ENCODE assay signal across 9 mouse cellular contexts in the genomic region with DNA sequence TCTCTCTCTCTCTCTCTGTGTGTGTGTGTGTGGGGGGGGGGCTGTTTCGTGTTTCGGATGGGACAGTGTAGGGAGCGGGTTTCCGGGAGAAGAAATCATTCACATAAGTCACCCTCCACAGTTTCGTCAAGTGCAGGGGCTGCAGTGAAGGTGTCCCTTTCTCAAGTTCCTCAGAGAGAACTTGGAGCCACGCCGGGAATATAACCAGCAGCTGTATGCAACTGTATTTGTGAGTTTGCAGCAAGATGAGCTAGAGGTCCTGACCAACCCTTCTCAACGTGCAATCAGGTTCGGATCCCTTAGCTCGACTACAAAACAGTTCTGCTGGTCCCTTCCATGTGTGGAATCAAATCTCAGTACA. TPM values are rescaled to one million over a fixed set of nuclear protein-coding genes. Genes with fewer than 3 reads are reported as not detected.
DNase-seq lines count a peak whose midpoint lies in the region; ATAC-seq and TF ChIP-seq lines count a peak whose summit lies in the region.
"Had no signal": no experiment of that assay in that cellular context is flagged by ENCODE, and none has a peak within 500 bp of the region (broad histone marks: within the 10 kb centered on the region; RNA-seq: fewer than 3 reads in every experiment).

No protein-coding gene starts in this region.

- H3K4me3 ChIP-seq in heart, embryonic 15.5 days, result peak overlapping the region; percentile 54
- H3K4me3 ChIP-seq in liver, embryonic 14.5 days (ENCODE audit: insufficient read depth in 1 of 2, low read depth in 2 of 2, low read length in 2 of 2), result peak overlapping the region; percentile 19 to 33

- TF ChIP-seq EP300 in liver, embryonic 14.5 days (IDR thresholded peaks at IDR 0.05; ENCODE audit: low read depth), result no peak

- H3K4me1 ChIP-seq in heart, embryonic 15.5 days (replicated peaks), result peaks cover 10% of the 10 kb centered on the region; the same call in 1 of the 2 replicates
- H3K4me1 ChIP-seq in liver, embryonic 14.5 days (replicated peaks; ENCODE audit: control insufficient read depth in 2 of 2, insufficient read depth in 2 of 2, low read length in 1 of 2), result 0 out of 4 replicates have a peak, but pooled peaks cover 0 to 4% of the 10 kb centered on the region in 2 experiments

- peak overlapping the region; percentile 57 for H3K27ac ChIP-seq in heart, embryonic 15.5 days
- no peak overlapping the region for H3K27ac ChIP-seq in liver, embryonic 14.5 days

- no peaks in the 10 kb centered on the region for H3K36me3 ChIP-seq in heart, embryonic 15.5 days
- H3K36me3 ChIP-seq in liver, embryonic 14.5 days (replicated peaks; ENCODE audit: control insufficient read depth, insufficient read depth, low read depth), result no peaks in the 10 kb centered on the region

- peak; percentile 18 for DNase-seq in gastrocnemius, postnatal 10 days
- no peak for DNase-seq in gastrocnemius, adult 8-10 months (ENCODE audit: low spot score in 2 of 2)
- peak; percentile 3 for DNase-seq in adipocyte (ENCODE audit: low spot score)
- DNase-seq in liver, embryonic 14.5 days (ENCODE audit: low read depth in 3 of 3, low spot score in 3 of 3), result no peak
- DNase-seq in frontal cortex, postnatal 36 days (ENCODE audit: low spot score in 2 of 2), result no peak
- DNase-seq in urinary bladder, postnatal 14 days (ENCODE audit: low spot score), result no peak
- no peak for DNase-seq in right cerebral cortex, adult 2 months (ENCODE audit: low spot score in 2 of 2)

- no peaks in the 10 kb centered on the region for H3K9me3 ChIP-seq in heart, embryonic 15.5 days (replicated peaks)
- no peaks in the 10 kb centered on the region for H3K9me3 ChIP-seq in liver, embryonic 14.5 days (ENCODE audit: control insufficient read depth, low read length)

- no peak for TF ChIP-seq CTCF in liver, embryonic 14.5 days (IDR thresholded peaks at IDR 0.05; ENCODE audit: low read depth)

- 0 out of 2 replicates have a peak, but pooled peaks have one; percentile 16 for ATAC-seq in heart, embryonic 15.5 days (replicated peaks; ENCODE audit: insufficient number of reproducible peaks, insufficient read depth, low FRiP score, low read depth)
- no peak for ATAC-seq in liver, embryonic 14.5 days (ENCODE audit: insufficient read depth)

- 22% methylated on average over 10 of the region's 10 CpGs for WGBS in heart, embryonic 15.5 days
- 22% methylated on average over 10 of the region's 10 CpGs for WGBS in liver, embryonic 14.5 days (ENCODE audit: insufficient replicate concordance)

- peak overlapping the region; percentile 51 for H3K9ac ChIP-seq in heart, embryonic 15.5 days
- H3K9ac ChIP-seq in liver, embryonic 14.5 days (replicated peaks), result no peak overlapping the region

- no peaks in the 10 kb centered on the region for H3K27me3 ChIP-seq in heart, embryonic 15.5 days
- H3K27me3 ChIP-seq in liver, embryonic 14.5 days (ENCODE audit: control insufficient read depth, insufficient read depth, low read length), result no peaks in the 10 kb centered on the region

- H3K4me2 ChIP-seq in heart, embryonic 15.5 days, result peak overlapping the region; percentile 77
- peak overlapping the region; percentile 37 for H3K4me2 ChIP-seq in liver, embryonic 14.5 days (ENCODE audit: low read depth)

RNA-seq across cellular contexts. Expression of gene Zfp454, which starts 0.5 kb away (rescaled TPM):
- 1 to 10 TPM; 1.9 to 2.2 TPM for total RNA-seq in gastrocnemius, postnatal 10 days (2021)
- total RNA-seq in gastrocnemius, adult 8-10 months (2022), result 1 to 10 TPM; 1.8 to 2.1 (median 1.9) TPM
- 2.4 and 2.8 TPM in 2 replicates for polyA plus RNA-seq in heart, embryonic 15.5 days (2015; fragmentation: Nextera tagmentation; extraction: Ambion mirVana)
- polyA plus RNA-seq in liver, embryonic 14.5 days (2012; rRNA removed), result 0.16 and 0.26 TPM in 2 replicates
- polyA plus RNA-seq in liver, embryonic 14.5 days (2014; fragmentation: Nextera tagmentation; extraction: Ambion mirVana), result 0.22 and 0.38 TPM in 2 replicates
- total RNA-seq: MEL had no signal

RNA-seq across cellular contexts. Expression of gene Zfp2, which starts 29.1 kb away (rescaled TPM):
- total RNA-seq in gastrocnemius, postnatal 10 days (2021), result 1 to 10 TPM; 2.3 to 3.1 TPM
- 1 to 10 TPM; 3.8 to 4.8 (median 4.2) TPM for total RNA-seq in gastrocnemius, adult 8-10 months (2022)
- 5.6 and 7.7 TPM in 2 replicates for polyA plus RNA-seq in heart, embryonic 15.5 days (2015; fragmentation: Nextera tagmentation; extraction: Ambion mirVana)
- 0.45 and 0.70 TPM in 2 replicates for polyA plus RNA-seq in liver, embryonic 14.5 days (2012; rRNA removed)
- 2.0 and 2.6 TPM in 2 replicates for polyA plus RNA-seq in liver, embryonic 14.5 days (2014; fragmentation: Nextera tagmentation; extraction: Ambion mirVana)
- total RNA-seq: MEL had no signal

RNA-seq across cellular contexts. Expression of gene Grm6, which starts 36.4 kb away (rescaled TPM):
- total RNA-seq in gastrocnemius, postnatal 10 days (2021), result not detected
- not detected for total RNA-seq in gastrocnemius, adult 8-10 months (2022)
- 0.03 and 0.21 TPM in 2 replicates for polyA plus RNA-seq in heart, embryonic 15.5 days (2015; fragmentation: Nextera tagmentation; extraction: Ambion mirVana)
- 0.10 and 0.15 TPM in 2 replicates for polyA plus RNA-seq in liver, embryonic 14.5 days (2012; rRNA removed)
- 0.04 TPM in 1 of 2 replicates, not detected in the other for polyA plus RNA-seq in liver, embryonic 14.5 days (2014; fragmentation: Nextera tagmentation; extraction: Ambion mirVana)
- total RNA-seq: MEL had no signal

RNA-seq across cellular contexts. Expression of gene Zfp354b, which starts 44.5 kb away (rescaled TPM):
- total RNA-seq in gastrocnemius, postnatal 10 days (2021), result 1 to 10 TPM in 1 of 2 experiments, under 1 TPM in 1; 0.87 to 2.6 TPM
- total RNA-seq in gastrocnemius, adult 8-10 months (2022), result 1 to 10 TPM; 1.6 to 2.3 (median 2.2) TPM
- 0.87 and 1.0 TPM in 2 replicates for polyA plus RNA-seq in heart, embryonic 15.5 days (2015; fragmentation: Nextera tagmentation; extraction: Ambion mirVana)
- polyA plus RNA-seq in liver, embryonic 14.5 days (2012; rRNA removed), result 0.06 and 0.07 TPM in 2 replicates
- polyA plus RNA-seq in liver, embryonic 14.5 days (2014; fragmentation: Nextera tagmentation; extraction: Ambion mirVana), result 0.08 TPM in 2 replicates
- total RNA-seq: MEL had no signal

RNA-seq across cellular contexts. Expression of gene Zfp879, which starts 45.6 kb away (rescaled TPM):
- total RNA-seq in gastrocnemius, postnatal 10 days (2021), result 1 to 10 TPM in 1 of 2 experiments, under 1 TPM in 1; 0.92 to 1.2 TPM
- 1 to 10 TPM; 2.1 to 2.4 (median 2.2) TPM for total RNA-seq in gastrocnemius, adult 8-10 months (2022)
- 0.40 and 0.49 TPM in 2 replicates for polyA plus RNA-seq in heart, embryonic 15.5 days (2015; fragmentation: Nextera tagmentation; extraction: Ambion mirVana)
- 0.04 and 0.08 TPM in 2 replicates for polyA plus RNA-seq in liver, embryonic 14.5 days (2012; rRNA removed)
- 0.04 and 0.13 TPM in 2 replicates for polyA plus RNA-seq in liver, embryonic 14.5 days (2014; fragmentation: Nextera tagmentation; extraction: Ambion mirVana)
- total RNA-seq: MEL had no signal

Comparison
In these comparisons a context has a peak if more than half of its experiments do, and no peak if none do; other contexts are left out.
1. DNase-seq: peak in gastrocnemius, postnatal 10 days (single experiment) and adipocyte (single experiment); none in gastrocnemius, adult 8-10 months (0 of 2), liver, embryonic 14.5 days (0 of 3), frontal cortex, postnatal 36 days (0 of 2), urinary bladder, postnatal 14 days (single experiment) and right cerebral cortex, adult 2 months (0 of 2).